Mouse (Mus musculus): ENCODE results near the gene Tigit.

GRCm38 (mm10) chr16:43654269-43654668 is 9.7 kb downstream of the Tigit start:
- no peak for TF ChIP-seq CTCF (IDR thresholded peaks at IDR 0.05; ENCODE audit: low read depth)
- no peak for TF ChIP-seq EP300 (IDR thresholded peaks at IDR 0.05; ENCODE audit: low read depth)

Measured in liver, embryonic 14.5 days (tissue).